Mouse (Mus musculus) CH12.LX (cell line): Measurements from ENCODE around the gene Fam221a.

ENCODE experiments used
- CTCF ChIP-seq, 2 experiments: IDR thresholded peaks in 1 of 2; conservative IDR thresholded peaks in 1 of 2; 2 replicates each; pipeline ENCODE4 v1.5.1; 2011 to 2012; ENCODE audit warnings: low read depth in 2 of 2, low read length in 2 of 2, improper control_type of control experiment in 1 of 2, inconsistent platforms in 1 of 2, mild to moderate bottlenecking in 1 of 2, moderate library complexity in 1 of 2
- E2F4 ChIP-seq: IDR thresholded peaks from 2 replicates; pipeline ENCODE4 v1.6.1; 2011; ENCODE audit warnings: low read depth, low read length, improper control_type of control experiment; ENCODE audit not compliant: insufficient replicate concordance

DNA sequence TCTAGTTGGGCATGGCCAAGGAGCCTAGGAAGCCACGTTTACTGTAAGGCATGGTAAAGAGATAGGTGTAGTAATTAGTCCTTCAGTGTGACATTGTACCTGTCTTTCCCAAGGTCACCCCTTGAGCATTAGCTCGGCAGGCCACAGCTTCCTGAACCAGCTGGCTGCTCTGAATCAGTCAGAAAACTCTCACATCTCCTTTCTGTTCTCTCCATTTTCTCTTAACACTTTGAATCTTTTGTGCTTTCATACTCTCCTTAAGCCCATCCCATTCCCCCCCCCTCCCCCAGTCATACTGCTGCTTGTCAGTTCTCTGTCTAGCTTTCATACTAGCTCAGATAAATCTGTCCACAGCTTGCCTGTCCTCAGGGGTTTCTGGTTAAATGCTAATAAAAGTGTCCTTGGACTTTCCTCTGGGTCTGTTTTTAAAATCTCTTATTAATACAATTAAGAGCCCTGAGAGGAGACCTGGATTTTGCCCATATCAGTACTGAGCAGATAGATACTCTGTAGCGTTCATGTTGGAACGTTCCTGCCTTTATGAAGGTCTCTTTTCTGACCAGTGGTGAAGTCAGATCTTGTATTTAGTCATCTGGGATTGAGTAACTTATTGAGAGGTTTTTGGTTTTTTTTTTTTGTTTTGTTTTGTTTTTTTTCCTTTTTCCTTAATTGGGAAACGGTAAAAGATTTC, 36.0 kb upstream of the Fam221a start:
- no peak for TF ChIP-seq CTCF (conservative IDR thresholded peaks at IDR 0.05 in 1 of 2, IDR thresholded peaks at IDR 0.05 in 1 of 2; ENCODE audit: low read depth in 2 of 2, low read length in 2 of 2)
- no peak for TF ChIP-seq E2F4
